Mouse (Mus musculus) testis, adult 2 months (tissue): ENCODE measurements around the gene Nfkbie.

Experiments
- CTCF ChIP-seq: fragments of 200-500 bp; IDR thresholded peaks from 2 replicates; pipeline ENCODE4 v1.5.1; 2012; ENCODE audit warnings: low read depth, mild to moderate bottlenecking, inconsistent platforms, low read length, moderate library complexity; ENCODE audit not compliant: control insufficient read depth, insufficient read depth, insufficient replicate concordance
- POLR2A ChIP-seq: fragments of 200-500 bp; IDR thresholded peaks from 2 replicates; pipeline ENCODE4 v1.6.1; 2012; ENCODE audit warnings: low read depth, mild to moderate bottlenecking, inconsistent platforms, low read length, moderate library complexity; ENCODE audit not compliant: control insufficient read depth

DNA sequence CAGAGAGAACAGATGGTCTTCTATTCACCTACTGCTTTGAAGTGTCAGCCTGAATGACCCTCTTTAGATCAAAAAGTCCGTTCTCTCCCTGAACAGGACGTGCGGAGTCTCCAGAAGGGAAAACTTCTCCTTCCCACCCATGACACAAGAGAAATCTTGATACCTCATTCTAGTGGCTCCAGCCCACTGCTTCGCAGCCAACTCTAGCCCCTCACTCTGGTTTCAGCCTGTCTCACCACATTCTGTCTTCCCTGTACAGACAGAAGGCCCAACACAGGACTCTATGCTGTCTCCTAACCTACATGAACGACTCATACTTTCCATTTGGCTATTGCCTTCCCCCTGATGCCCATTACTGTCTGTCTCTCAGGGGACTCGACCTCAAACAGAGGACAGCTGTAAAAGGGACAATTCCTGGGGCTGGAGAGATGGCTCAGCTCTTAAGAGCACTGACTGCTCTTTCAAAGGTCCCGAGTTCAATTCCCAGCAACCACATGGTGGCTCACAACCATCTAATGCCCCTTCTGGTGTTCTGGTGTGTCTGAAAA is 4.2 kb upstream of the Nfkbie start:
- no peak for TF ChIP-seq CTCF
- TF ChIP-seq POLR2A, result no peak
